Mouse (Mus musculus) kidney, adult 2 months (tissue): ENCODE data around the gene Tiam1.

Source experiments
- CTCF ChIP-seq: fragments of 200-500 bp; conservative IDR thresholded peaks from 2 replicates; pipeline ENCODE4 v1.5.1; 2011; ENCODE audit warnings: low read depth, mild to moderate bottlenecking, control low read depth, low read length, moderate library complexity, mixed read lengths; ENCODE audit not compliant: insufficient read depth, insufficient read length
- POLR2A ChIP-seq: fragments of 200-500 bp; IDR thresholded peaks from one replicate; pipeline ENCODE4 v1.6.1; 2011; ENCODE audit warnings: low read depth, low read length, control low read depth

- no peak for TF ChIP-seq CTCF
- no peak for TF ChIP-seq POLR2A
Measured at GRCm38 (mm10) chr16:89865136-89865535, 278.4 kb downstream of the Tiam1 start.
